Mouse (Mus musculus) B cell, adult 2 months (primary cell): ENCODE measurements around the gene Ikbke.

Experiments used
- DNase-seq, 2 experiments: peaks; one replicate each; pipeline ENCODE4 v3.0.0; 2022

Gene Ikbke

GRCm38 (mm10) chr1:131236077-131236476, 43.3 kb downstream of the Ikbke start:
- DNase-seq: no peak

- no peak for DNase-seq
These were observed 45.9 kb downstream of the Ikbke start for GRCm38 (mm10) chr1:131233527-131233926.

- DNase-seq: no peak
These were observed 50.7 kb downstream of the Ikbke start for GRCm38 (mm10) chr1:131228659-131229058.

- no peak for DNase-seq
These were observed 51.2 kb downstream of the Ikbke start for GRCm38 (mm10) chr1:131228225-131228624.

- DNase-seq: peak; percentile 21
These were observed 54.4 kb downstream of the Ikbke start for GRCm38 (mm10) chr1:131224848-131225471.

GRCm38 (mm10) chr1:131223345-131223744, 56.1 kb downstream of the Ikbke start:
- DNase-seq: no peak

GRCm38 (mm10) chr1:131221822-131222590, 57.4 kb downstream of the Ikbke start:
- DNase-seq: no peak

- peak in 1 of 2 experiments; percentile 16 for DNase-seq
These were observed 60.5 kb downstream of the Ikbke start for GRCm38 (mm10) chr1:131218933-131219332.

- no peak for DNase-seq
These were observed 66.0 kb downstream of the Ikbke start for GRCm38 (mm10) chr1:131213361-131213760.

- DNase-seq: no peak
These were observed 66.5 kb downstream of the Ikbke start for GRCm38 (mm10) chr1:131212956-131213355.

GRCm38 (mm10) chr1:131211655-131212054, 67.8 kb downstream of the Ikbke start:
- DNase-seq: no peak

GRCm38 (mm10) chr1:131209971-131210426, 69.4 kb downstream of the Ikbke start:
- DNase-seq: no peak

- DNase-seq: no peak
These were observed 70.6 kb downstream of the Ikbke start for GRCm38 (mm10) chr1:131208800-131209199.

- no peak for DNase-seq
These were observed 71.3 kb downstream of the Ikbke start for GRCm38 (mm10) chr1:131208081-131208480.

- DNase-seq: peak; percentile 87 to 90
These were observed 71.9 kb downstream of the Ikbke start for GRCm38 (mm10) chr1:131207531-131207930.

- no peak for DNase-seq
These were observed 73.1 kb downstream of the Ikbke start for GRCm38 (mm10) chr1:131206342-131206741.

- no peak for DNase-seq
These were observed 74.9 kb downstream of the Ikbke start for GRCm38 (mm10) chr1:131204461-131204860.
